Mouse (Mus musculus) hindlimb bud, embryonic 11.5 days (tissue): ENCODE measurements at regions not wholly inside any gene's neighbourhood (a gene's known extent, or its start where the extent isn't known, plus 50 kb on each side); places are given as distances from the start of the nearest gene placed in this dataset.

ENCODE experiments used
- DNase-seq: peaks from one replicate; pipeline ENCODE4 v3.0.0-alpha.2; 2012; ENCODE audit warnings: low read depth, low spot score; ENCODE audit errors: extremely low spot score

- DNase-seq, result no peak
Observed at GRCm38 (mm10) chr1:91734731-91735130, 66.5 kb upstream of the Twist2 start.

- no peak for DNase-seq
Observed at GRCm38 (mm10) chr1:91735436-91735835, 65.8 kb upstream of the Twist2 start.

GRCm38 (mm10) chr1:91740661-91741060 lies 60.6 kb upstream of the Twist2 start:
- DNase-seq, result no peak

DNA sequence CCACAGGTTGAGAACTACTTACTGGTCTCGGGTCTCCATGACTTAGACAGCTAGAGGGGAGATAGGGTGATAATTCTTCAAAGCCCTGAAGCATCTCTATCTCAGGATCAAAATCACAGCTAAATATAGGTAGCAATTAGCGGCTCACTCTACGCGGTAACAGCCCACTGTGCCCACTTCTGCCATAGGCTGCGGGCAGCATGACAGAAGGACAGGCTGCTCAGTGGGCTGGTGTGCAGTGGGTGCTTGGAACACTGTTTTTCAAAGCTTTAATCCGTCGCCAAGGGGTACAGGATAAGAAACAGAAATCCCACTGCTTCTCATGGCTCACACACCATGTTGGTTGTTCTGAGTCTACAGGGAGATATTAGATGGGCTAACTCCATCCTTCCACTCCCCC lies 59.2 kb upstream of the Twist2 start:
- DNase-seq, result no peak

DNA sequence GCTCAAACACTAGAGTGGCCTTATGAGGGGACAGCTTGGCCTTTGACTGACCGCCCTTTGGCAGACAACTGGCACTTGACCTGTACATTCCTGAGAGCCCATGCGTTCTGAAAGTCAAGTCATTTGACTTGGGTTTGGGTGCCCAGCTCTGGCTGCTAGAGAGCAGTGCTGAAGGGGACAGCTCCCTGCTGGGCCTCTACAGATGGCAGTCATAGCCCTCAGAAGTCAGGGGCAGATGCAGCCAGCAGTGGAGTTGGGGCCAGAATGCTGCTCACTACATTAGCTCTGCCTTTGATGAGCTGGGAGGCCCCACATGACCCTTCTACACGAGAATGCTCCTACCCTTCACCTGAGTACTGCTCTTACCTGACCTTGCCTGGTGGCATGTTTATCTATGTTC lies 58.3 kb upstream of the Twist2 start:
- DNase-seq, result no peak

DNA sequence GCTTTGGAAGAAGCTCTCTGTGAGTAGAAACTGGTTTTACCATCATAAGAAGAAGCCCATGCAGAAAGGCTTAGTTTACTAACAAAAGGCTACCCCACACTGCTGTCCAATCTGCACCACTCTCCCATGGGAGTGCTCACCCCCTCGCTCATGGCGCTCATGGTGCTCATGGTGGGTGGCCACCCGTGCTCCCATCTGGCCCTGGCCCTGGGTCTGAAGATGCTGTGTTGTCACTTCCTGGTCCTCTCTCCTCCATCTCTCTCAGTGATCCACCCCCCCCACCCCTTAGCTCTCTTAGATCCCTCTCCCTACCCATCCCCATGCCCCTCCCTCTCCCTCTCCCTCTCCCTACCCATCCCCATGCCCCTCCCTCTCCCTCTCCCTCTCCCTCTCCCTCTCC lies 57.2 kb upstream of the Twist2 start:
- no peak for DNase-seq

DNA sequence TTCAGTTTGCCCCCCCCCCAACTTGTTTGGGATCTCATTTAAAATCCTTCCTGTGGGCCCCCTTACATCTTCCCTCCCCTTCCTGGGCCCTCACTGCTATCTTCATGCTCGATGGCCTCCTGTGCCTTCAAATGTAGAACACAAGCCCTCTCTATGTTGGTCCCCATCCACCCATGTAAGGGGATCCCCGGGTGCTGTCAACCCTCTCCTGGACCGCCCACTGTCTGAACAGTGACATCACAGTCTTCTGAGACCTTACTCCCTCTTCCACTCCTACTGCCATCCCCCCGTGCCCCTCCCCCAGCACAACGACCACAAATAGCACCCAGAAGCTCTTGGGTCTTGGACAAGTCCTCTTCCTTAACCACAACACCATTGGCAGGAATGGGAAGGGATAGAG lies 56.6 kb upstream of the Twist2 start:
- no peak for DNase-seq

GRCm38 (mm10) chr1:91747583-91747982 lies 53.7 kb upstream of the Twist2 start:
- no peak for DNase-seq
